Comparison of ENCODE assay signal across 9 mouse cellular contexts in genomic region chr12:31895095-31895734, GRCm38 (mm10). TPM values are rescaled to one million over a fixed set of nuclear protein-coding genes. Genes with fewer than 3 reads are reported as not detected.
A peak's percentile ranks its signal among the peaks of the same experiment; 100 is the strongest.
DNase-seq lines count a peak whose midpoint lies in the region; ATAC-seq lines count a peak whose summit lies in the region.
"Had no signal": no experiment of that assay in that cellular context is flagged by ENCODE, and none has a peak within 500 bp of the region (broad histone marks: within the 10 kb centered on the region; RNA-seq: fewer than 3 reads in every experiment).

No protein-coding gene starts in this region.

- intact Hi-C loops in left cerebral cortex, postnatal 4 days (cut with DNase I): no loop called here
- intact Hi-C loops in left cerebral cortex, postnatal 25 days (cut with DNase I): loop anchor here (5.0 kb wide), 1 partner anchor 183 kb away; the partner anchor contains the start of gene Gpr22

- peak; percentile 34 for DNase-seq in left cerebral cortex, postnatal 4 days
- DNase-seq in left cerebral cortex, postnatal 25 days (ENCODE audit: low spot score in 2 of 2): no peak
- no peak for DNase-seq in thymus, postnatal 14 days
- DNase-seq: kidney, postnatal 14 days; thymus, postnatal 36 days had no signal

- H3K9me3 ChIP-seq in forebrain, embryonic 12.5 days: no peaks in the 10 kb centered on the region
- H3K9me3 ChIP-seq in hindbrain, embryonic 16.5 days (ENCODE audit: control insufficient read depth, low read length): no peaks in the 10 kb centered on the region
- no peaks in the 10 kb centered on the region for H3K9me3 ChIP-seq in neural tube, embryonic 15.5 days (replicated peaks)

- 32% methylated on average over 8 of the region's 8 CpGs for WGBS in forebrain, embryonic 12.5 days
- WGBS in hindbrain, embryonic 16.5 days: 34% methylated on average over 8 of the region's 8 CpGs
- 24% methylated on average over 8 of the region's 8 CpGs for WGBS in neural tube, embryonic 15.5 days

- peak; percentile 62 for ATAC-seq in forebrain, embryonic 12.5 days (ENCODE audit: low FRiP score)
- peak; percentile 61; the same call in 1 of the 2 replicates for ATAC-seq in hindbrain, embryonic 16.5 days
- 0 out of 2 replicates have a peak, but pooled peaks have one; percentile 26 for ATAC-seq in neural tube, embryonic 15.5 days (ENCODE audit: low FRiP score)
- ATAC-seq in erythroblast, adult 5-6 weeks (replicated peaks; ENCODE audit: low FRiP score, poor library complexity, severe bottlenecking): no peak

- no peaks in the 10 kb centered on the region for H3K36me3 ChIP-seq in forebrain, embryonic 12.5 days (replicated peaks)
- H3K36me3 ChIP-seq in hindbrain, embryonic 16.5 days (ENCODE audit: control insufficient read depth, insufficient read depth, low read length): no peaks in the 10 kb centered on the region
- H3K36me3 ChIP-seq in neural tube, embryonic 15.5 days: no peaks in the 10 kb centered on the region

- peak overlapping the region; percentile 75 for H3K27ac ChIP-seq in forebrain, embryonic 12.5 days
- no peak overlapping the region for H3K27ac ChIP-seq in hindbrain, embryonic 16.5 days (ENCODE audit: low read depth, low read length)
- 0 out of 2 replicates have a peak overlapping the region, but pooled peaks have one; percentile 4 for H3K27ac ChIP-seq in neural tube, embryonic 15.5 days (replicated peaks)

- no peak overlapping the region for H3K4me3 ChIP-seq in forebrain, embryonic 12.5 days (replicated peaks)
- no peak overlapping the region for H3K4me3 ChIP-seq in hindbrain, embryonic 16.5 days (ENCODE audit: low read length)
- H3K4me3 ChIP-seq in neural tube, embryonic 15.5 days (replicated peaks): no peak overlapping the region

- no peaks in the 10 kb centered on the region for H3K27me3 ChIP-seq in forebrain, embryonic 12.5 days
- H3K27me3 ChIP-seq in hindbrain, embryonic 16.5 days (replicated peaks; ENCODE audit: control insufficient read depth, insufficient read depth, low read length): no peaks in the 10 kb centered on the region
- no peaks in the 10 kb centered on the region for H3K27me3 ChIP-seq in neural tube, embryonic 15.5 days (replicated peaks)

- peaks cover 43% of the 10 kb centered on the region for H3K4me1 ChIP-seq in forebrain, embryonic 12.5 days
- H3K4me1 ChIP-seq in hindbrain, embryonic 16.5 days (ENCODE audit: control insufficient read depth, insufficient read depth, low read depth, low read length): peaks cover 18% of the 10 kb centered on the region
- peaks cover 30% of the 10 kb centered on the region for H3K4me1 ChIP-seq in neural tube, embryonic 15.5 days

- H3K4me2 ChIP-seq in forebrain, embryonic 12.5 days: no peak overlapping the region
- H3K4me2 ChIP-seq in hindbrain, embryonic 16.5 days (ENCODE audit: low read length): no peak overlapping the region
- no peak overlapping the region for H3K4me2 ChIP-seq in neural tube, embryonic 15.5 days

- H3K9ac ChIP-seq in forebrain, embryonic 12.5 days: no peak overlapping the region
- H3K9ac ChIP-seq in hindbrain, embryonic 16.5 days (ENCODE audit: low read depth, low read length): no peak overlapping the region
- no peak overlapping the region for H3K9ac ChIP-seq in neural tube, embryonic 15.5 days (replicated peaks)

RNA-seq across cellular contexts. Expression of gene Hbp1, which starts 55.1 kb away (rescaled TPM):
- total RNA-seq in left cerebral cortex, postnatal 4 days (2021): 10 to 100 TPM; 20.5 to 21.6 TPM
- 10 to 100 TPM; 17.7 to 19.7 TPM for total RNA-seq in left cerebral cortex, postnatal 25 days (2021)
- 81.3 and 85.2 TPM in 2 replicates for polyA plus RNA-seq in forebrain, embryonic 12.5 days (2016; fragmentation: Nextera tagmentation; extraction: Ambion mirVana)
- polyA plus RNA-seq in hindbrain, embryonic 16.5 days (2015; fragmentation: Nextera tagmentation; extraction: Ambion mirVana): 39.1 and 44.7 TPM in 2 replicates
- 39.1 and 51.9 TPM in 2 replicates for polyA plus RNA-seq in neural tube, embryonic 15.5 days (2015; fragmentation: Nextera tagmentation; extraction: Ambion mirVana)
- total RNA-seq in erythroblast, adult 5-6 weeks (2015; ENCODE audit: low replicate concordance): 323 and 325 TPM in 2 replicates
- 332 and 347 TPM in 2 replicates for total RNA-seq in erythroblast, adult 5-6 weeks (2017; ENCODE audit: low replicate concordance)

Comparison
In these comparisons a context has a peak if more than half of its experiments do, and no peak if none do; other contexts are left out.
1. RNA of gene Hbp1, which starts 55.1 kb away (total RNA-seq): 323 to 347 TPM in erythroblast, adult 5-6 weeks; 20.5 to 21.6 TPM in left cerebral cortex, postnatal 4 days and 17.7 to 19.7 TPM in left cerebral cortex, postnatal 25 days; every median in the first group is over 10 times any median in the second.